Mouse (Mus musculus) heart, adult 9 months (tissue): ENCODE measurements around the gene Tmem221.
"Not testable (repeated sequence)": the region's sequence is repeated elsewhere in the genome, so short reads cannot be mapped to it uniquely, and the experiment has no call there.

Experiments
- DNase-seq, 2 experiments: peaks; one replicate each; pipeline ENCODE4 v3.0.0; 2022; ENCODE audit warnings: low spot score in 2 of 2

Tmem221 gene

DNA sequence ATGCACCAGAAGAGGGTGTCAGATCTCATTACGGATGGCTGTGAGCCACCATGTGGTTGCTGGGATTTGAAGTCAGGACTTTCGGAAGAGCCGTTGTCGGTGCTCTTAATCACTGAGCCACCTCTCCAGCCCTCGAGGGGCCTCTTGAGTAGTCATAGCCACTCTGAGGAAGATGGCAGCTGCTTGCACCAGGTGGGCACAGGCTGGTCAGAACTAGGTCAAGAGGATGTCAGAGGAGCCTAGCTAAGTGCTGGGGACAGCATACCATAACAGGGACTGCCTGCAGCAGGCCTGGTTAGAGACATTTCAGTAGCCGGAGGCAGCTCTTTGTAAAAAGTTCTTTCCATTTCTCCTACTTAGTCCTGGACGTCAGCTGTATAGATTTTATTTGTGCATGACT, 7.9 kb downstream of the Tmem221 start:
- DNase-seq = no peak

DNA sequence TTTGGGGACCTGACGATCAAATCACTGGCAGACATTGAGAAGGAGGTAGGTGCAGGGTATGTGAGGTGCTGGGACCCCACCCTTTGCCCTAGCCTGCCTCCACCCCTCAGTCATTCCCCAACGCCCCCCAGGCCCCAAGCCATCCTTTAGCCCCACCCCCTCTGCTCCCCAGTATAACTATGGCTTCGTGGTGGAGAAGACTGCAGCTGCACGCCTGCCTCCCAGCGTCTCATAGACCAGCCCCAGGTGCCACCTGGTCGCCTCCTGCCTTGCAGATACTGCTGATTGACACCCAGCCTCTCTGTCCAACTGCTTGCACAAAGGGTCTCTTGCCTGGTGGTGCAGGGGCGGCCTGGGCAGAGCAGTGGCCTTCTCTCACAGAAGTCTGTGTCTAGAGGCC, 11.1 kb downstream of the Tmem221 start:
- DNase-seq = no peak

DNA sequence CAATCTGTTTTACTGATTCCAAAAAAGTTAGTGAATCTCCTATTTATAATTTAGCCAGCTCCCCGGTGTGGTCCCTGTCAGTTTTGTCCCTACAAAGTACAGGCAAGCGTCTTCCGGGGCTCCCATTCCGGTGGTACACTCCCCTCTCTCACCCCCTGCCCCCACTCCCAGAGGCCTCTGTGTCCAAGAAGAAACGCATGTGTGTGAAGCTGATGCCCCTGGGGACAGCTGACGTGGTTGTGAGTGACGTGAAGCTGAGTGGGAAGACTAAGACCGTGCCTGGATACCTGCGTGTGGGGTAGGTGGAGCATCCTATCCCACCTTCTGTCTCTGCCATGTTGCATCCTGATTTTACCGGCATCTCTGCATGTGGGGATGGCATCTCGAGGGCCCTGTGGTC, 13.6 kb downstream of the Tmem221 start:
- no peak for DNase-seq

DNA sequence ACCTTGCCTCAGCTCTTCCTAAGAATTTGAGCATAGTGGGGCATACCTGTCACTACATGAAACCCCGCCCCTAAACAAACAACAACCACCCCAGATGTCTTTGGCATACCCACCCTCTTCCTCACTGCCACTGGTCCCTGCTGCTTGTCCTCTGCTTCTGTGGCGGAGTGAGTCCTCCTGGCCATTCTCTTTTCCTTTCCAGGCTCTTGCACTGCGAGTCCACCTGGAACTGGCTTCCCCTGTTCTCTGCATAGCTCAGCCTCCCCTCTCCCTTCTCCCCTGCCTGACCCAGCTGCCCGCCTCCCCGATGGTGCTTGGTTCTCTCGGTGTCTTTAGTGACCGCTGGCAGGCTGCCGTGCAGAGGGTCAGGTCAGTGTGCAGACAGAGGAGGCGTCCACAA, 14.9 kb downstream of the Tmem221 start:
- no peak for DNase-seq

DNA sequence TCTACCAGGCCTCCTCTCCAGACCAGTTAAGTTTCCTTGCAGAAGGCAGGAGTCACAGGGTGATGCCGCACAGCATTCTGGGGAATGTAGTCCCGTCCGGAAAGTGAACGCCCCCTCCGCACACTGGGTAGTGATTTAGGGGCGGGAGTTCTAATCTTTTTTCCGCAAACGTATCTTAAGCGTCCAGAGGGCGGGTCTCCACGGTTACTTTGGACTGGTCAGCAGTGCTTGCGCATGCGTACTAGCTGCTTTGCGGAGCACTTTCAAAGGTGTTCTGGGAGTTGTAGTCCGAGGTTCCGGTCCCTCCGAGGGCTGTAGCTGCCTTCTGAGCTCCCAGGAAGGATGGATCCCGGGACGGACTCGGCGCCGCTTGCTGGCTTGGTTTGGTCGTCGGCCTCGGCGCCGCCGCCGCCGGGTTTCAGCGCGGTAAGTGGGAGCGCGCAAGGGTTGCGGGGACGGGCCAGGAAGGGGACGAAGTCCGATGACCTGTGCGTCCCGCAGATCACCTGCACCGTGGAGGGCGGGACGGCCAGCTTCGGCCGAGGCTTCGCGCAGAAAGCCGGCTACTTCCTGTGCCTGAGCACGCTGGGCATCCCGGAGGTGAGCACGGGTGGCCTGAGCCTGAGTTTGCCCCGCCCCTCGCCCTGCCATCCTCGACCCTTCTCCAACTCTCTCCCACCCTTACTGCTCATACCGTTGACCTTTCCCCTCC, 15.9 kb downstream of the Tmem221 start, which contains the start of gene Mvb12a:
TSS of gene Mvb12a (plus strand) at position 291 of the 712 bp plus-strand sequence.
- DNase-seq = peak; percentile 99

DNA sequence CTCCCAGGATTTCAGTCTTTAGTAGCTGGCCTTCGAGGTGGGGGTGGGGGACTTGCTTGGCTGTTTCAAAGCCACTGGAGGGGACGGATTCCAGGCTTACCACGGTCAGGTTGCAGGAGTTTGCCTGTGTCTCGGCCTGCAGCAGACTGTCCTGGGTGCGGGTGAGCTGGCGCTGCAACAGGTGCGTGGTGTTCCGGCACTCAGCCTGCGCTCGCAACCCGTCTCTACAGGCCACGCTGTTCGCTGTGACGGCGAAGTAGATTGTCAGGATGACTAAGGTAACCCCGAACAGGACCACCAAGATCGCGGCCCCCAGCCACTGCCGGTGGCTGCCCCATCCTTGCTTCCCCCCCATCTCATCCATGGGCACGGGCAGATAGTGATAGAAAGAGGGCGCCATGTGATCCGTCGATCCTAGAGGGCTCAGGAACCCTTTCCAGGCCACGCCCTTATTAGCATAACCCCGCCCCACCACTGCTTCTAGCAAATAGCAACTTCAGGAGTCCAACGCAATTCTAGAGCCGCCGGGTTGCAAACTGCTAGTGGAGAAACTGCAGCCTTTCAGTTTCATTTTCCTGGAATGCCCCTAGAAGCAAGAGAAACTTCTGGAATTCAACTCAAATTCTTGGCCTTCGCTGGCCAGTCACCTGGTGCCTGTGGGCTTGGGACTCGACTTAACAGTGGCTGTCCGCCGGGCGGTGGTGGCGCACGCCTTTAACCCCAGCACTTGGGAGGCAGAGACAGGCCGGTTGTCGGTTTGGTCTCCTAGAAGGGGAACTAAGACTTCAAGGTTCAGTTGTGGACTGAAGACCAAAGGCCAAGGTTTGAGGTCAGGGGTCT, 21.4 kb downstream of the Tmem221 start, which contains the start of gene Bst2:
TSS of gene Bst2 (minus strand) at position 429 of the 840 bp plus-strand sequence.
- peak; percentile 95 for DNase-seq

DNA sequence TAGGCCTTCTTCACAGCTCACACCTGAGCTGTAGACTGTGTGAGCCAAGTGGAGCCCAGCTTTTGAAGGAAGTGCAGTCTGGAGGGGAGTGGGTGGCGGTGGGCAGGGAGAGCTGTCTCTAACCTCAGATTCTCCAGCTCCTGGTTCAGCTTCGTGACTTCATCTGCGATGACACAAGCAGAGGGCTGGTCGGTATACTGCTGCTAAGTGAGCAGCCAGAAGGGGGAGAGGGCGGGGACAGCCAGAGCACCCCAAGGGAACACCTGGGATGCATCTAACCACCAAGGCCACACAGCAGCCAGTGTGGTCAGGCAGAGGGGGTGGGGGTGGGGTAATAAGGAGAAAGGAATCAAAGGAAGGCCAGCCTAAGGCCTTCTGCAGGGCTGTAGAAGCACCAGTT, 23.0 kb downstream of the Tmem221 start:
- DNase-seq = no peak

DNA sequence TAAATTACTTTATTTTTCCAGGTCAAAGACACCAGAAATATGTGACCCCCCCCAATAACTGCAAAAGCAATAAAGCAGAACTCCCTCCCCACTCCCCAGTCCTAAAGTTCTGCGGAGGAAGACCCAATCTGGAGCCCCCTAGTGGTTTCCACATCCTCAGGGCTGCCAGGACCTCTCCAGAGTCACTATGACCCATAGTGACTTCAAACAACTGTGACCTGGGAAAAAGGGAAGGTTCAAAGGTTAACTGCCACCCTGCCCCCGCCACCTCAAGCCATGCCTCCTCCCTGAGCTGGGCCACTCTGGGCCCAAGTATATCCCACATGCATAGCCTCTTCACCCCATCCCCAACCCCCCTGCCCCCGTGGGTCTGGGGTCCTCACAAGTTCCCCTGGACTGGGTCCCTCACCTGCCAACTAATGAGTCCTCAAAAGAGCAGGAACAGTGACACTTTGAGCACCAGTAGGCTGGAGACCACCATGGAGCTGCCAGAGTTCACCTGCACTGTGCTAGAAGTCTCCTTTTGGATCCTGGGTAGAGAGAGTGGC, 24.3 kb downstream of the Tmem221 start:
- DNase-seq = no peak

DNA sequence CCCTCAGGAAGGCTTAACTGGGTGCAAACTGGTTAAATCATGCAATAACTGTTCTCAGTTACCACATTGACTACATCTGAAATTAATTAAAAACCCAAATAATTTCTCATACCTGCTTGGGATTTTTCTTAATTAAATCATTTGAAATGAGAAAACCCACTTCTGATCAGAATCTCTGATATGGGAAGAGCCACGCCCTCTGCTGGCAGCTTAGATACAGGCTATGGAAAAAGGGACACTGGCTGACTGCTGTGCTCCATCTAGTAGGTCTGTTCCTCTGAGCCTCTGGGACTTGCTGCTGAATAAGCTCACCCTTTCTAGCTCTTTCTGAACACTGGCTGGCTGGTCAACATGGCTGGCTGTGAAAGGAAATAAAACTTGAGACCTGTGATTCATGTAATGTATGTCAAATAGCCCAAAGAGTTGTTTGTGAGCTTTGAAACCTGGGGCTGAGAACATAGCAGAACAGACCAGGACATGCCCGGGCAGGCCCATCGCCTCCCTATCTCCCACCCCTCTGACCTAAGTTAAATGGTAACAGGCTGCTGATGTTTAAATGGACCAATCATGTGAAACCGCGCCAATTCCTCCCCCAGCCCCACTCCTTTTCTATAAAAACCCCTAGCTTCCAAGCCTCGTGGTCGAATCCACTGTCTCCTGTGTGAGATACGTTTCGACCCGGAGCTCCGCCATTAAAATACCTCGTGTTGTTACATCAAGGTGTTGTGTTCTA, 27.8 kb downstream of the Tmem221 start:
- not testable (repeated sequence) for DNase-seq

DNA sequence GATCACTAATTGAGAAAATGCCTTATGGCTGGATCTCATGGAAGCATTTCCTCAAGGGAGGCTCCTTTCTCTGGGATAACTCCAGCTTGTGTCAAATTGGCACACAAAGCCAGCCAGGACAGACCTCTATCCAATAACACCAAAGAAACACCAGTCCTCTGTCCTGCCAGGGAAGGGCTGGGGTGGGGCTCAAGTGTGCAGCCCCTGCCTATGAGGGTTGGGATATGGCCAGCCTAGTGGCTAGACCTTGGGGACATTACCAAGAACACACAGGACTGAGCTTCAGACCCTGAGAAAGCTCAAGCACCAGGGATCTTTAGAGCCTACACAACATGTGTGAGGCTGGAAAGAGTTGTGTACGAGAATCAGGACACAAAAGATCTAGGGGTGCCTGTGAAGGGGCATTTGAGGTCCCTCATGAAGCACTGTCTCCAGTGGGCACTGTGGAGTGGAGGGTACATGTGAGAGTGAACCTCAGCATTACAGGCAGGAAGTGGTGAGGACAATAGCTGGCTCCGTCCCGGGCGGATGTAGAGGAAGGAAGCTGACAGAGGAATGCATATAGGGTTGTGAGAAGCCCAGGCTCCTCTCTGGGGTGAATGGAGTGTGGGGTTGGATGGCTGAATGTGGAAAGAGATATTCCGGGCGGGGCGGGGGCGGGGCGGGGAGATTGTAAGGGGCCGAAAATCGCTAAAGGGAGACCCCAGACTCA, 30.2 kb downstream of the Tmem221 start:
- peak; percentile 57 to 75 for DNase-seq

DNA sequence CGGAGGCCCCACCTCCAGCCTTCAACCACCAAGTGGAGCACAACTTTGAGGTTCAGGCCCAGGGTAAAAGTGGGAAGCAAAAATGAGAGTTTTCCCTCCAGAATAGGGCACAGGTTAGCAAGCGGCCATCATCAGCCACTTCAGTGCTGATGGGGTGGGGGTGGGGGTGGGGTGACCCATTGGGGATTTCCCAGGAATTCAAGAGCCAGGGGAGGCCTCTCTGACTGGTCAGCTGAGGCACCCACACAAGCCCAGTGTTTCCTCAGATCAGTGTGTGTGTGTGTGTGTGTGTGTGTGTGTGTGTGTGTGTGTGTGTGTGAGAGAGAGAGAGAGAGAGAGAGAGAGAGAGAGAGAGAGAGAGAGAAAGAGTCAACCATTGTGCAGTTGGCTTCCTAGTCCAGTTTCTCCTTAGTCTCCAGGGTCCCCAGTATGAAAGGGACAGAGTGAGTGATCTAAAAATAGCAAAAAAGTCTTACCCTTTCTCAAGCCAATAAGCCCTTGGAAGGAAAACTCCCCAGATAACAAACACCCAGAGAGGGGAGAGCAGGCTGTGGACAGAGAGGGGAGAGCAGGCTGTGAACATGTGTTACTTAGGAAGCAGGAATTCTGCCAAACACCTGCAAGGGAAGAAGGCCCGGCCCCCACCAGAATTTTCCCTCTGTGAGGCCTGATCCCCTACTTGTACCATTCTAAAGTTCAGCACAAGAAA, 31.4 kb downstream of the Tmem221 start:
- peak in 1 of 2 experiments; percentile 58 for DNase-seq

DNA sequence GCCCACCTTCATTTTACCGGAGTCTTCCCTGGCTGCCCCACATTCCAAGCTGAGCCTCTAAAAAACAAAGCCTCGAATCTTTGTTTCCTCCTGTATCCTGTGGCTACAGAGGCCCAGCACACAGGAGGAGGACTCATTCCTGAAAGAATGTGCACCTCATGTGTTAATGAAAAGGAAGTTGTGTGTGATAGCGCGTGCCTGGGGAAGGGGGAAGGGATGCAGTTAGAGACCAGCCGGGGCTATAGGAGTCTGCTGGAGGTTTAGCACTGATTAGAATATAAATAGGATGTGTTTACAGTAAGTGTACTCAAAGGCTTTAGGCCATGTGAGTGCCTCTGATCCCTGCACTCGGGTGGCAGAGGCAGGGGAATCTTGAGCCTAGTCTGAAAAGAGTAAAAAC, 32.4 kb downstream of the Tmem221 start:
- DNase-seq = no peak

DNA sequence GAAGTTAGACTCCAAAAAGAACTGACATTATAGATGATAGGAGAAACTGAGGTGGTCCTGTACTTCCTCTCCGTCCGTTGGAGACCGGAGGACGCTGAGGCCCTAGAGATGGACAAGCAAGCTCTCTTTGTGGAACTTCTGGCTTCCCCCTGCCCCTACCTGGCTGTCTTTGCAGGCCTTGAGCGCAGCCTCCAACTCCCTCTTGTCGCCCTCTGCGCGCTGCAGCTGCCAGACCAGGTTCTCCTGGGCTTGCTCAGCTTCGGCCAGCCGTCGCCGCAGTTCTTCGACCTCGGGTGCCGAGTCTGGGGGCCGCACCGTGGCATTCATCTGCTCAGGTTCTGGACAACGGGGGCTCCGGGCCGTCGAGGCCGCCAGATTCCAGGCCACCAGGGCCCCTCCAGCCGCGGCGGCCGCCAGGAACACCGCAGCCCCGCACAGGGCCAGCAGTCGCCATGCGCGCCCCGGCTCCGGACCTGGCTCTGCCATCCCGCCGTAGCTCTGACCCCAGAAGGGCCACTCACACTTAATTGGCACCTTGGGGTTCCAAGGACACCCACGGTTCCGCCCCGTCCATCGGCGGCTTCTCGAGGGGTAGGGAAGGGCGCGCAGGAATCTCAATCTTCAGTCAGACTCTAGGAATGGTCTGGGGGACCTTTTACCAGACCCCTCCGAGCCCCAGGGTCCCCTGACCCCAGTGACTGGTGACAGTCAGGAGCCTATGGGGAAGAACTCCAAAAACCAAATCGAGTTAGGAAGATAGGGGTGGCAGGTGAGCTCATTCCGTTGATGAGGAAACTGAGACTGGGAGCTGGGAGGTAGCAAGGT, 33.2 kb downstream of the Tmem221 start, which contains the start of gene Ccdc194:
TSS of gene Ccdc194 (minus strand) at position 486 of the 825 bp plus-strand sequence.
- DNase-seq = no peak

DNA sequence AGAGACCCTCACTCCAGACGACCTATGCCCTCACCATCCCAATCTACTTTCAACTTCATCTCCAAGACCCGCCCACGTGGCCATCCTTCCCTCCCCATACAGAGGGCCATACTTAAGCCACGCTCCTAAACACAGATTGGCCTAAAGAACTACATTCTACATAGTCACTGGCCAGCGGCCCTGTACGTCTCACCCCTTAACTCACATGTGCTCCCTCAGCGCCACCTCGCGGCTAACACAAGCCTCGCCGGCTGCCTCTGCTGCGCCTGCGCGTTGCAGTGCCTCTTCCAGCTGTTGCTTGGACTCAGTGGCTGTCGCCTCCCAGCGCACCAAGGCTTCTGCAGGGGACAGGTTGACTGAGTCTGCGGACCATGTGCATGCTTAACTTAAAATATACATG, 37.0 kb downstream of the Tmem221 start:
- DNase-seq = peak; percentile 88 to 93

DNA sequence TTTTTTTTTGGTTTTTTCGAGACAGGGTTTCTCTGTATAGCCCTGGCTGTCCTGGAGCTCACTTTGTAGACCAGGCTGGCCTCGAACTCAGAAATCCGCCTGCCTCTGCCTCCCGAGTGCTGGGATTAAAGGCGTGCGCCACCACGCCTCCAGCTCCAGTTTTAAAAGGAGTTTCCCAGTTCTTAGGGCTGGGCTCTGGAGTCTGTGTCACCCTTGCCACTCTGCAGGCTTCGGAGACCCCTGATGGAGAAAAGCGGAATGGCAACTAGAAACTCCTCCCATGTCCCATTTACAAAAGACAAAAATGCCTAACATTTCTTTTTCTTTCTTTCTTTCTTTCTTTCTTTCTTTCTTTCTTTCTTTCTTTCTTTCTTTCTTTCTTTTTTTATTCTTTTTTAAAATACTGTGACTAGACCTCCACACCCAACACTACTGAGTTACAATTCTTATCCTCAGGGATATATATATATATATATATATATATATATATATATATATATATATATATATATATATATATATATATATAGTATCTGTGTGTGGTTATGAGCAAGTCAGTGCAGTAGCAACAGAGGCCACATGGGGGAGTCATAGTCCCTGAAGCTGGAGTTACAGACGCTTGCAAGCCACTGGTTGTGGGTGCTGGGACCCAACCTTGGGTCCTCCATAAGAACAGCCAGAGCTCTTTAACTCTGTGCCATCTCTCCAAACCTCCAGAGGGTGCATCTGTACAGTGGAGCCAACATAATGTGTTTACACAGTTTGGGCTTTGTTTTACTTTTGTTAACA, 39.4 kb downstream of the Tmem221 start:
- DNase-seq = peak in 1 of 2 experiments; percentile 66

DNA sequence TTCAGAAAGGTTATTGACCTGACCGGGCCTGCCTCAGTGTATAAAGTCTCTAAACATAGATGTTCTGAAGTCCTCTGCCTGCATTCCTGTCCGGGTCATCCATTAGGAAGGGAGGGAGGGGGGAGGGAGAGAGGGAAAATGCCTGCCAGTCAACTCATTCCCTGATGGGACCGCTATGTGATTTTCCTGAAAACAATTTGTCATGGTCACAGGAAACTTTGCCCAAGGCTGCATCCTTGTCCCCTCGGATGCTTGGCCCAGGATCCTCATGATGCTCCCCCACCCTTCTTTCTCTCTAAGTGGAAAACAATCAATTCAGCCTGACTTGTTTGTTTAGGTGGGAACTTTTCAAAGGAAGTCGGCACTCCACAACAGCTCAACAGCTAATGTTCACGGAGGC, 41.9 kb downstream of the Tmem221 start:
- no peak for DNase-seq

DNA sequence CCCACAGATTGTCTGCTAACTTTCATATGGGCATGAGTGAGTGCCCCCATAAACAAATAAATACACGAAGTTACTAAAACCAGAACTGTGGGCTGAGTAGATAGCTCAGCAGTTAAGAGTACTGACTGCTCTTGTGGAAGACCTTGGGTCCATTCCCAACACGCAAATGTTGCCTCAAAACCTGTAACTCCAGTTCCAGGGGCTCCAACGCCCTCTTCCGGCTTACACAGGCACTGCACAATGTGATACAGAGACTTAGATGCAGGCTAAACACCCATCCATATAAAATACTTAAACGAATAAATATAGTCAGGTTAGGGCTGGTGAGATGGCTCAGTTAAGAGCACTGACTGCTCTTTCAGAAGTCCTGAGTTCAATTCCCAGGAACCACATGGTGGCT, 43.6 kb downstream of the Tmem221 start:
- DNase-seq = no peak

DNA sequence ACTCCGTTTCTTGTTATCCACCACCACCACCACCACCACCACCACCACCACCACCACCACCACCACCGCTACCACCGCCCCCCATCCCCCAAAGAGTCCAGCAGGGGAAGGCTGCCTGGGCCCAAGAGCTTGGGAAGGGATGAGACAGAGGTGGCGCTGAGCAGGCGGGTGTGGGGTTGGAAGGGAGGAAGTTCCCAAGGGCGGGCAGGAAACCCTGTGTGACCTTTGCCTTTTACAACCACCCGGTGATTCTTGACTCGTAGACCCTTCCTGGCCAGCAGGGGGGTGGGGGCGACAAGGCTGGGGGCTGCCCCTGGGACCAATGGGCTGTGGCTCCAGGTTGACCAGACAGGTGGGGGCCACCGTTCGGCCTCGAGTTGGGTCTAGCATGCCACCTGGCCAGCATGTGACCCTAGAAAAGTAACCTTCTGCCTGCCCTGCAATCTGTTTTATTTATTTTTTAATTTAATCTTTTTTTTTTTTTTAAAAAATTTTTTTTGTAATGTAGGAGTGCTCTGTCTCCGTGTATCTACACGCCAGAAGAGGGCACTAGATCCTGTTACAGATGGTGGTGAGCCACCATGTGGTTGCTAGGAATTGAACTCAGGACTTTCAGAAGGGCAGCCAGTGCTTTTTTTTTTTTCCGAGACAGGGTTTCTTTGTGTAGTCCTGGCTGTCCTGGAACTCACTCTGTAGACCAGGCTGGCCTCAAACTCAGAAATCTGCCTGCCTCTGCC, 45.5 kb downstream of the Tmem221 start:
- no peak for DNase-seq
